Mouse (Mus musculus) adrenal gland, postnatal 0 days (tissue): ENCODE results near the gene Rprml. TPM values are rescaled to one million over a fixed set of nuclear protein-coding genes. Genes with fewer than 3 reads are reported as not detected.

ENCODE experiments used
- polyA plus RNA-seq: library from polyadenylated mRNA; unstranded; fragments of >200 nt; fragmentation: Nextera tagmentation; extraction: Ambion mirVana; gene quantifications from 2 replicates; pipeline ENCODE4 v1.2.1, GENCODE M21; 2015

The Rprml gene
- polyA plus RNA-seq, result 0.25 TPM in 1 of 2 replicates, not detected in the other

GRCm38 (mm10) chr11:103649301-103649982, at the start of gene Rprml:
Rprml (plus strand) TSS chr11:103649570.

GRCm38 (mm10) chr11:103621040-103621439, 28.3 kb upstream of the Rprml start, which contains the start of gene Gm884:
Gm884 (minus strand) TSS chr11:103621140.

GRCm38 (mm10) chr11:103638790-103639189, 10.6 kb upstream of the Rprml start, which contains the start of gene Lyzl6:
Lyzl6 (minus strand) TSS chr11:103638890.

GRCm38 (mm10) chr11:103697565-103698176, 48.3 kb downstream of the Rprml start, which contains the start of gene Gosr2:
Gosr2 (minus strand) TSS chr11:103697898.

Other genes starting within 250 kb of the Rprml start
- 4.1 and 4.9 TPM in 2 replicates for gene Plekhm1, start 236.9 kb upstream of the Rprml start, polyA plus RNA-seq
- not detected in 2 replicates for gene Lrrc37a, start 145.0 kb upstream of the Rprml start, polyA plus RNA-seq
- not detected in 2 replicates for gene Gm884, start 28.4 kb upstream of the Rprml start, polyA plus RNA-seq
- not detected in 2 replicates for gene Lyzl6, start 10.7 kb upstream of the Rprml start, polyA plus RNA-seq
- gene Gosr2, start 48.3 kb downstream of the Rprml start, polyA plus RNA-seq, result 58.5 and 86.9 TPM in 2 replicates
- gene Wnt9b, start 100.3 kb downstream of the Rprml start, polyA plus RNA-seq, result 0.13 and 0.44 TPM in 2 replicates
- 0.48 and 0.77 TPM in 2 replicates for gene Wnt3, start 124.6 kb downstream of the Rprml start, polyA plus RNA-seq